Mouse (Mus musculus) ES-E14 (cell line): ENCODE measurements around the gene Gga3. TPM values are rescaled to one million over a fixed set of nuclear protein-coding genes. Genes with fewer than 3 reads are reported as not detected.

ENCODE experiments used
- DNase-seq: peaks from one replicate; pipeline ENCODE4 v3.0.0-alpha.2; 2013; ENCODE audit warnings: low read depth, low spot score
- H3K27ac ChIP-seq: 2 replicates; pipeline ENCODE4 v1.5.1; 2012; ENCODE audit warnings: low read depth, mild to moderate bottlenecking, low read length, moderate library complexity, mixed read lengths; ENCODE audit not compliant: poor library complexity, insufficient read depth, severe bottlenecking
- H3K36me3 ChIP-seq: 2 replicates; pipeline ENCODE4 v1.6.1; 2012; ENCODE audit warnings: mild to moderate bottlenecking, low read length, moderate library complexity, mixed read lengths; ENCODE audit not compliant: control insufficient read depth, poor library complexity, insufficient read depth, severe bottlenecking
- H3K4me1 ChIP-seq, 2 experiments: fragments of 150-350 bp in 1 of 2; sonication (generic) in 1 of 2; 2 replicates each; pipeline ENCODE4 v1.6.1; 2012; ENCODE audit warnings: low read length in 2 of 2, mild to moderate bottlenecking in 1 of 2, mixed read lengths in 1 of 2; ENCODE audit not compliant: control insufficient read depth in 2 of 2, insufficient read depth in 2 of 2, poor library complexity in 1 of 2
- H3K4me3 ChIP-seq, 2 experiments: fragments of 150-350 bp in 1 of 2; sonication (generic) in 1 of 2; 2 replicates each; pipeline ENCODE4 v1.5.1; 2012; ENCODE audit warnings: low read length in 2 of 2, low read depth in 1 of 2, mild to moderate bottlenecking in 1 of 2, mixed read lengths in 1 of 2; ENCODE audit not compliant: insufficient read depth in 1 of 2, poor library complexity in 1 of 2, severe bottlenecking in 1 of 2
- H3K9ac ChIP-seq: 2 replicates; pipeline ENCODE4 v1.6.1; 2012; ENCODE audit warnings: low read depth, mild to moderate bottlenecking, low read length, mixed read lengths; ENCODE audit not compliant: poor library complexity, insufficient read depth, severe bottlenecking
- H3K9me3 ChIP-seq: fragments of 150-350 bp; sonication (generic); 2 replicates; pipeline ENCODE4 v1.6.1; 2012; ENCODE audit warnings: low read depth, mild to moderate bottlenecking, low read length; ENCODE audit not compliant: control insufficient read depth, insufficient read depth
- CHD2 ChIP-seq: IDR thresholded peaks from 2 replicates; pipeline ENCODE4 v1.6.1; 2014; ENCODE audit warnings: mild to moderate bottlenecking, low read depth, low read length, inconsistent platforms
- HCFC1 ChIP-seq: IDR thresholded peaks from 2 replicates; pipeline ENCODE4 v1.6.1; 2012; ENCODE audit warnings: low read length, inconsistent platforms, borderline replicate concordance; ENCODE audit not compliant: insufficient read depth
- MAFK ChIP-seq: IDR thresholded peaks from 2 replicates; pipeline ENCODE4 v1.6.1; 2014; ENCODE audit warnings: mild to moderate bottlenecking, low read depth, low read length, inconsistent platforms; ENCODE audit not compliant: insufficient read depth
- ZC3H11A ChIP-seq: IDR thresholded peaks from 2 replicates; pipeline ENCODE4 v1.6.1; 2012; ENCODE audit warnings: low read depth, mild to moderate bottlenecking, inconsistent platforms, low read length, borderline replicate concordance
- ZNF384 ChIP-seq: IDR thresholded peaks from 2 replicates; pipeline ENCODE4 v1.6.1; 2012; ENCODE audit warnings: low read depth, low read length, inconsistent platforms
- in situ Hi-C, 2 experiments: fragments of 600-800 bp; cut with MboI; formaldehyde crosslinking; loops; one replicate each; pipeline ENCODE4 v1.15.1; 2025; ENCODE audit warnings: low sequenced_read_pairs in 2 of 2, inconsistent platforms in 1 of 2; ENCODE audit not compliant: unreplicated experiment in 2 of 2
- total RNA-seq: library from RNA; depleted of rRNA; stranded (reverse); fragments of 300-350 nt; gene quantifications from 2 replicates; pipeline ENCODE4 v1.2.3, GENCODE M21; 2012

Gene Gga3
- total RNA-seq, 1 experiment: 31.7 TPM

DNA sequence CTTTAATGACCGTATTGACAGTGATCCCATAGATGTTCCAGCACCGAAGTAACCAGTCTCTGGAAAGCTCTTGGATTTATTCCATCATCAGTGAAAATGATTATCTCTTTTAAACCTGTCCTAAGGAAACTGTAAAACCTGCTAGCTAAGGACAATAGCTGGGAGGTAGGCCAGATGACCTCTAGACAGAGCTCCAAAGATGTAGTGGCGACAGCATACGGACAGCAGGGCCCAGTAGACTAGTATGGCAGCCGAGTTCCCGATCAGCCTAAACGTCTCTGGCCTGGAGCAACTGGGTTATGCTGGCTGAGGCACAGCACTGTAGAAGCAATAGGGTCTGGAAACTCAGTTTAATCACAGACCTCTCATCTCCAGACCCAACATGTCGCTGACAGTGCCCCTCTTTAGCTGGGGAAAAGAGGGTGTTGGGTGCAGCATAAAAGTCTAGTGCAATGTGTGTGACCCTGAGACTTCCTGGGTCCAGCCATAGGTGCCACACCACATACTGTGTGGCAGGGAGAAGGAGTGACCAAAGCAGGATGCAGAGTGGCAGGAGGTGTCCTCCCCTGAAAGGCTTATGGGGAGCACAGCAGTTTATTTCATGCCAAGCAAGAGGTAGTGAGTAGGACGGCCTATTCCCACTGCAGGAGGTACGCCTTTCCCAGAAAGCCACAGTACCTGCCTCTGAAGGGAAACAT lies 19.3 kb downstream of the Gga3 start:
- DNase-seq: no peak

DNA sequence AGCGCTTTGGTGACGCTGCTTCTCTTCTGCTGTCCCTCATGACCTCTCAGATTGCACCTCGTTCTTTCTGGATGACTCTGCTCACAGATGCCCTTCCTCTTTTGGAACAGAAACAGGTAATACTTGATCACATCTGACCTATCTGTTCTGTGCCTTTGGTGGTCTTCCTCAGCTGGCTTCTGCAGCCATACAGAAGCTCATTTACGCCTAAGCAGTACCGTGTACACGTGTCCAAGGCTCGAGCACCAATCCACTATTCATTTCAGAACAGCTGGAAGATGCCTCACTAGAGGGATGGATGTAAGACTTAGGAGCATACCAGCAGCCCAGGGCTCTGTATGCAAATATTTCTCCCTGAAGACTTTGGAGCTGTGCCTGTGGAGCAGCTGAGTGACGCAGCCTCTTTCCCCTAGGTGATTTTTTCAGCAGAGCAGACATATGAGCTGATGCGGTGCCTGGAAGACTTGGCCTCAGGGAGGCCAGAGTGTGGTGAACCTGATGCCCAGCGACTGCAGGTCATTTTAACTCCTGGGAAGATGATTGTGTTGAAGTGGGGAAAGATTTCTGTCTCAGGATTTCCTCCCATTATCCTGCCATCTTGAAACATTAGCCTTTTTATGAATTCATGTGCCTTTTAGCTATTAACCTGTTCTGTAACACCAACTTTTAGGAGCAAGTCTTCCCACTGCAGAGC lies 20.8 kb downstream of the Gga3 start:
- H3K36me3 ChIP-seq: peaks cover 76% of the 10 kb centered on the region
- H3K9me3 ChIP-seq: no peaks in the 10 kb centered on the region
- no peak overlapping the region for H3K4me3 ChIP-seq
- TF ChIP-seq ZC3H11A: no peak
- in situ Hi-C loops: no loop called here
- H3K9ac ChIP-seq: no peak overlapping the region
- peaks cover 0 to under 1% of the 10 kb centered on the region in 2 experiments; a peak in 1 of 4 replicates for H3K4me1 ChIP-seq
- no peak for DNase-seq
- no peak overlapping the region for H3K27ac ChIP-seq

More for the DNA sequence above, 19.3 kb downstream of the Gga3 start:
- no peak for TF ChIP-seq ZNF384
- no peak for TF ChIP-seq ZC3H11A
- no peak for TF ChIP-seq HCFC1
- no peak for TF ChIP-seq MAFK
- no peak for TF ChIP-seq CHD2
- in situ Hi-C loops: no loop called here
- H3K36me3 ChIP-seq: peaks cover 75% of the 10 kb centered on the region
- no peak overlapping the region for H3K27ac ChIP-seq
- H3K9ac ChIP-seq: no peak overlapping the region
- peaks cover 4 to 7% of the 10 kb centered on the region in 2 experiments; a peak in 3 of 4 replicates for H3K4me1 ChIP-seq
- H3K9me3 ChIP-seq: no peaks in the 10 kb centered on the region
- H3K4me3 ChIP-seq: no peak overlapping the region

DNA sequence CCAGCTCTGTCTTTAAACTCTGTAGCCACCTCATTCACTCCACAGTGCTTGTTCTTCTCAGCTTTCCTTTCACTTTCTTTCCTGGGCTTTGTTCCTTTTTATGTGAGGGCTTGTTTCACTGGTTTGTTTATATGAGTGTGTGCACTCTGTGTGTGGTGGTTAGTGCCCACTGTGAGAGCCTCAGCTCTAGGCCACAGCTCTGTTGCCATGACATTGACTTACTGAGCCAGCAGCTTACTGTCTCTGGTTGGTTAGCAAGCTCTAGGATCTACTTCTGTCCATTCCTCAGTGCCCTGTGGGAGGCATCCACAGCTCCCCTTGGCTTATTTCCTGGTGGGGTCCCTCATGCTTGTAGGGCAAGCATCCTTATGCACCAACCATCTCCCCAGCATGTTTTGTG lies 24.8 kb downstream of the Gga3 start:
- in situ Hi-C loops: no loop called here
- Histone ChIP-seq H3K9ac (no peak overlapping the region), H3K4me3 (no peak overlapping the region), H3K36me3 (peaks cover 51% of the 10 kb centered on the region), H3K4me1 (no peaks in the 10 kb centered on the region), H3K27ac (no peak overlapping the region), H3K9me3 (no peaks in the 10 kb centered on the region)
- no peak for DNase-seq
- TF ChIP-seq MAFK: no peak
- TF ChIP-seq ZC3H11A: no peak
- TF ChIP-seq ZNF384: no peak
- TF ChIP-seq HCFC1: no peak
- TF ChIP-seq CHD2: no peak

- H3K4me1 ChIP-seq: no peaks in the 10 kb centered on the region; a peak in 1 of 4 replicates
- TF ChIP-seq CHD2: no peak
- TF ChIP-seq MAFK: no peak
- TF ChIP-seq ZNF384: no peak
- TF ChIP-seq ZC3H11A: no peak
- TF ChIP-seq HCFC1: no peak
- peak overlapping the region; percentile 77 to 97 for H3K4me3 ChIP-seq
- peaks cover 35% of the 10 kb centered on the region for H3K36me3 ChIP-seq
- peak overlapping the region; percentile 92 for H3K9ac ChIP-seq
- DNase-seq: no peak
- in situ Hi-C loops: no loop called here
- no peak overlapping the region for H3K27ac ChIP-seq
- H3K9me3 ChIP-seq: no peaks in the 10 kb centered on the region
These were observed 38.9 kb downstream of the Gga3 start for GRCm38 (mm10) chr11:115564961-115565360.
